Mouse (Mus musculus) embryonic facial prominence, embryonic 14.5 days (tissue): ENCODE measurements around the gene Atp6v0b. TPM values are rescaled to one million over a fixed set of nuclear protein-coding genes. Genes with fewer than 3 reads are reported as not detected.

ENCODE experiments used
- ATAC-seq: fragments of 200-750 bp; cut with Nextera tagmentation; 2 replicates; pipeline ENCODE4 v1.8.0; 2017; ENCODE audit warnings: low read depth, moderate number of reproducible peaks, moderate TSS enrichment
- DNase-seq: peaks from one replicate; pipeline ENCODE4 v3.0.0-alpha.2; 2015; ENCODE audit warnings: low spot score
- H3K27ac ChIP-seq: fragments of 300-500 bp; sonication (generic); replicated peaks from 2 replicates; pipeline ENCODE4 v1.5.1; 2014; ENCODE audit warnings: low read depth, mild to moderate bottlenecking, low read length, moderate library complexity
- H3K27me3 ChIP-seq: fragments of 300-500 bp; sonication (generic); replicated peaks from 2 replicates; pipeline ENCODE4 v1.6.1; 2014; ENCODE audit warnings: low read length; ENCODE audit not compliant: control insufficient read depth, insufficient read depth
- H3K36me3 ChIP-seq: fragments of 300-500 bp; sonication (generic); 2 replicates; pipeline ENCODE4 v1.6.1; 2014; ENCODE audit warnings: low read length, mixed read lengths; ENCODE audit not compliant: control insufficient read depth, insufficient read depth
- H3K4me1 ChIP-seq: fragments of 300-500 bp; sonication (generic); 2 replicates; pipeline ENCODE4 v1.6.1; 2014; ENCODE audit warnings: antibody characterized with exemption, low read length; ENCODE audit not compliant: control insufficient read depth, insufficient read depth
- H3K4me2 ChIP-seq: fragments of 300-500 bp; sonication (generic); 2 replicates; pipeline ENCODE4 v1.6.1; 2014; ENCODE audit warnings: low read depth, mild to moderate bottlenecking, low read length, moderate library complexity, mixed read lengths
- H3K4me3 ChIP-seq: fragments of 300-500 bp; sonication (generic); 2 replicates; pipeline ENCODE4 v1.5.1; 2014; ENCODE audit warnings: low read depth, mild to moderate bottlenecking, low read length
- H3K9ac ChIP-seq: fragments of 300-500 bp; sonication (generic); 2 replicates; pipeline ENCODE4 v1.6.1; 2014; ENCODE audit warnings: low read depth, mild to moderate bottlenecking, low read length, moderate library complexity, mixed read lengths
- H3K9me3 ChIP-seq: fragments of 300-500 bp; sonication (generic); 2 replicates; pipeline ENCODE4 v1.6.1; 2016; ENCODE audit warnings: low read length; ENCODE audit not compliant: control insufficient read depth
- WGBS: fragments of 180-500 bp; shearing (Covaris S2); extraction: QIAGEN DNeasy Blood & Tissue Kit; methylation state at CpG from one replicate; pipeline ENCODE4 v1.1.7; 2014; 5-methylcytosine and 5-hydroxymethylcytosine counted together
- polyA plus RNA-seq: library from polyadenylated mRNA; unstranded; fragments of >200 nt; fragmentation: Nextera tagmentation; extraction: Ambion mirVana; gene quantifications from 2 replicates; pipeline ENCODE4 v1.2.1, GENCODE M21; 2014

Atp6v0b gene
- polyA plus RNA-seq, 1 experiment from 2014 or later, result 230 TPM

DNA sequence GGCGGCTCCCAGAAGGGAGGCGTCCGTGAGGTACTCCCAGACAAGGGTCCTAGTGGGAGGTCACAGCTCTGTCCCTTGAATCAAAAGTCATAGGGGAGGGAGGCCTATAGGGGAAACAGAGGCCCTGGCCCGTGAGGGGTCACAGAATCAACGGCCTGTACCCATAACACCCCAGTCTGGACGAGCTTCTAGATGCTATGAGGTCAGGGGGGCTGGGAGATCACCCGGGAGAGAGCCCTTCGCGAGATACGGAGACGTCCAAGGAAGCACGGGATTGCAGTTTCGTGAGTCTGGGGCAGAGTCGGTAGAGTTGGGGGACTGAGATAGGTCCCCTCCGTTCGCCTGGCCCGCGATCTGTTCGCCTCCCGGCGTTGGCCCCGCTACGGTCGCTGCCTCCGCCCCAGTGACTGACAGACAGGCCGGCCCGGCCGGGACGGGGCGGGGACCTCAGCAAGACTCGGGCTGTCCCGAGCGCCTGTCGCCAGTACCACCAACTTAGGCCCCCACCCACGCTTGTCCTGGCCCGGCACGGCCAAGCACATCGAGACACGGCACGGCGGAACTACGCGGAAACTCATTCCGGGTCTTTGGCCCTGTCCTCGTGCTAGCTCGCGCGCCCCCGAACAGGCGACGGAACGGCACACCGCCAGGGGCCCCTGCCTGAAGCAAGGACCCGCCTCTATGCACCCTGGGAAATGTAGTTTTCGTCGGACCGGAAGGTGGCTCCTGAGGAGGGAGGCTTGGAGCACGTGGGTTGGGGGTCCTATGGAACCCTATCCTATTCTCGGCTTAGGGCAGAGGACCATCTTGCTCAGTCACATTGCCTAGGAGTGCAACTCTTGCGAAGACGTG, 27.7 kb upstream of the Atp6v0b start, which contains the start of gene Ipo13:
Gene Ipo13, minus strand, starts transcription at position 409 of the 852 bp plus-strand sequence.
- Histone ChIP-seq H3K27me3 (no peaks in the 10 kb centered on the region), H3K9me3 (no peaks in the 10 kb centered on the region), H3K36me3 (peaks cover 26% of the 10 kb centered on the region), H3K4me3 (peak within 1 kb of the TSS; percentile 71), H3K9ac (peak within 1 kb of the TSS; percentile 82), H3K4me2 (peak within 1 kb of the TSS; percentile 87), H3K27ac (peak within 1 kb of the TSS; percentile 82), H3K4me1 (peaks cover 26% of the 10 kb centered on the region)
- peak; percentile 96 for ATAC-seq
- 0% methylated on average over 48 of the region's 61 CpGs for WGBS
- peak; percentile 96 for DNase-seq

DNA sequence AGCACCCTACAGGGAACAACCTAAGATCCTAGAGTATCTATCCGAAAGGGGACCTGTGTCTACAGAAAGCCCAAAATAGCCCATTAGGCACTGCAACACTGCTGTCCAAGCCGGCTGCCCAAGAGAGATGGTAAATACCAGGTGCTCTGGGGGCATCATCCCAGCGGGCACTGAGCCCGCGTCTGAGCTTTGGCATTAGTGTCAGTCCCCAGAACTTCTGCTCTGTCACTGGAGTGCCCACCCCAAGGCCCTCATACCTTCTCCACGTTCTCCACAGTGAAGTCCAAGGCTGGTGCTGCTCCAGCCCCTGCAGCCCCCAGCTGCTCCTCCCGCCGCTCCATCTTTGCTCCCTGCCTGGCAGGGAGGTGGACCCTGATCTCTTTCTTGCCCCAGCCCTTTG, 26.9 kb upstream of the Atp6v0b start:
- H3K9ac ChIP-seq, result peak overlapping the region; percentile 82
- H3K9me3 ChIP-seq, result no peaks in the 10 kb centered on the region
- H3K27ac ChIP-seq, result no peak overlapping the region
- H3K4me1 ChIP-seq, result peaks cover 26% of the 10 kb centered on the region
- H3K27me3 ChIP-seq, result no peaks in the 10 kb centered on the region
- WGBS, result 5% methylated on average over 3 of the region's 8 CpGs
- DNase-seq (no peak), ATAC-seq (no peak)
- H3K4me3 ChIP-seq, result peak overlapping the region; percentile 71
- H3K4me2 ChIP-seq, result peak overlapping the region; percentile 87
- H3K36me3 ChIP-seq, result peaks cover 29% of the 10 kb centered on the region

GRCm38 (mm10) chr4:117913421-117913820, 26.3 kb upstream of the Atp6v0b start:
- no peak overlapping the region for H3K27ac ChIP-seq
- 49% methylated on average over 3 of the region's 3 CpGs for WGBS
- ATAC-seq (no peak), DNase-seq (peak; percentile 32)
- H3K27me3 ChIP-seq, result no peaks in the 10 kb centered on the region
- peaks cover 26% of the 10 kb centered on the region for H3K4me1 ChIP-seq
- no peaks in the 10 kb centered on the region for H3K9me3 ChIP-seq
- peak overlapping the region; percentile 87 for H3K4me2 ChIP-seq
- H3K9ac ChIP-seq, result peak overlapping the region; percentile 82
- H3K4me3 ChIP-seq, result peak overlapping the region; percentile 71
- H3K36me3 ChIP-seq, result peaks cover 29% of the 10 kb centered on the region

DNA sequence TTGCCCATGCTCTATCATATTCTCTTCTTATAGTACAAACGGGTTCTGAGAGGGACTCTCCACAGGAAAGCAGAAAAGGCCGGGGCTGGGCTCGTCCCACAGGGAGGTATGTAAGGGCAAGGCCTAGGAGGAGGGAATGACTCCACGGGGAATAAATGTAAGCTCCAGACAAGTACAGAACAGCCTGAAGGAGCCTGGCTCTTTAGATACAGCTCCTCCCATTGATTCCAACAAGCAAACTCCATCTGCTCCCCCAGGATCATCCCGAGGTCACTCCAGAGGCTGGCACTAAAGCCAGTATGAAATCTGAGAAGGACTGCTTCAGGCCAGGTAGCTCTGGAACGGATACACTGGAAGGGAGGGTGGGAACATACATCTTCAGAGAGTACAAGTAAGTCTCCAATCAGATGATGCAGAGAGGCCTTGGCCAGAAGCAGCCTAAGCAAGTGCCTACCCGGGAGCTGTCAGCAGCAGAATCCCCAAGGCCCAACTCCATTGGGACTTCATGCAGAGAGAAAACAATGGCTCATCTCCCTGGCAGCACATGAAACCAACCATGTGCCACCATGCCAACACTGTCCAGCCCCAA, 25.6 kb upstream of the Atp6v0b start:
- Histone ChIP-seq H3K36me3 (peaks cover 32% of the 10 kb centered on the region), H3K27me3 (no peaks in the 10 kb centered on the region), H3K4me2 (peak overlapping the region; percentile 87), H3K9ac (peak overlapping the region; percentile 34), H3K27ac (no peak overlapping the region), H3K9me3 (no peaks in the 10 kb centered on the region), H3K4me3 (no peak overlapping the region), H3K4me1 (peaks cover 26% of the 10 kb centered on the region)
- ATAC-seq, result no peak
- DNase-seq, result peak; percentile 14
- 39% methylated on average over 7 of the region's 7 CpGs for WGBS

- 93% methylated on average over 10 of the region's 13 CpGs for WGBS
- DNase-seq, result no peak
- no peak overlapping the region for H3K4me3 ChIP-seq
- no peaks in the 10 kb centered on the region for H3K9me3 ChIP-seq
- H3K27me3 ChIP-seq, result no peaks in the 10 kb centered on the region
- H3K9ac ChIP-seq, result no peak overlapping the region
- no peak overlapping the region for H3K27ac ChIP-seq
- ATAC-seq, result no peak
- H3K36me3 ChIP-seq, result peaks cover 36% of the 10 kb centered on the region
- 0 out of 2 replicates have a peak overlapping the region, but pooled peaks have one; percentile 87 for H3K4me2 ChIP-seq
- H3K4me1 ChIP-seq, result peaks cover 26% of the 10 kb centered on the region
Observed at GRCm38 (mm10) chr4:117912131-117912561, 25.0 kb upstream of the Atp6v0b start.

- H3K9me3 ChIP-seq, result no peaks in the 10 kb centered on the region
- no peak overlapping the region for H3K4me3 ChIP-seq
- DNase-seq, result peak; percentile 36
- no peaks in the 10 kb centered on the region for H3K27me3 ChIP-seq
- peak; percentile 50; the same call in 1 of the 2 replicates for ATAC-seq
- 73% methylated on average over 8 of the region's 8 CpGs for WGBS
- H3K9ac ChIP-seq, result no peak overlapping the region
- H3K4me1 ChIP-seq, result peaks cover 15% of the 10 kb centered on the region
- H3K4me2 ChIP-seq, result no peak overlapping the region
- peaks cover 54% of the 10 kb centered on the region for H3K36me3 ChIP-seq
- no peak overlapping the region for H3K27ac ChIP-seq
Observed at GRCm38 (mm10) chr4:117908834-117909453, 21.8 kb upstream of the Atp6v0b start.

DNA sequence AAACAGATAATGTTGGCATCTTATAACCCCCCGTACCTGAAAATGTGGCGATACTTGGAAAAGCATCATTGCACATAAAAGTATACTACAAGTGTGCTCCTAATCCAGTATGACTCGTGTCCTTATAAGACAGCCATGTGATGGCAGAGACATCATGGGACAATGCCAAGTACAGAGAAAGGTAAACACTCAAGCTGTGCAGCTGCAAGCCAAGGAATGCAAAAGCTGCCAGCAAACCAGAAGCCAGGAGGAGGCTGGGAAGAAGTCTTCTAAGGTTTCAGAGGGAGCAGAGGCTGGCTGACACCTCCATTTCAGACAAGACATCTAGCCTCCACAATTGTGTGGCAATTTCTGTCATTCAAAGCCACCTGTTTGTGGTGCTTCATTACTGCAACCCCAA, 19.1 kb upstream of the Atp6v0b start:
- DNase-seq (peak; percentile 33), ATAC-seq (peak; percentile 31; the same call in 1 of the 2 replicates)
- H3K4me3 ChIP-seq, result no peak overlapping the region
- no peak overlapping the region for H3K4me2 ChIP-seq
- H3K36me3 ChIP-seq, result peaks cover 68% of the 10 kb centered on the region
- H3K9ac ChIP-seq, result no peak overlapping the region
- H3K27me3 ChIP-seq, result no peaks in the 10 kb centered on the region
- H3K9me3 ChIP-seq, result no peaks in the 10 kb centered on the region
- no peak overlapping the region for H3K27ac ChIP-seq
- H3K4me1 ChIP-seq, result no peaks in the 10 kb centered on the region; the same call in none of the 2 replicates
- 85% methylated on average over 3 of the region's 3 CpGs for WGBS

- no peak overlapping the region for H3K4me2 ChIP-seq
- H3K4me1 ChIP-seq, result no peaks in the 10 kb centered on the region; the same call in none of the 2 replicates
- peaks cover 69% of the 10 kb centered on the region for H3K36me3 ChIP-seq
- H3K27me3 ChIP-seq, result no peaks in the 10 kb centered on the region
- no peak overlapping the region for H3K27ac ChIP-seq
- DNase-seq (no peak), ATAC-seq (no peak)
- 90% methylated on average over 8 of the region's 8 CpGs for WGBS
- no peak overlapping the region for H3K9ac ChIP-seq
- H3K9me3 ChIP-seq, result no peaks in the 10 kb centered on the region
- no peak overlapping the region for H3K4me3 ChIP-seq
Observed at GRCm38 (mm10) chr4:117904761-117905160, 17.6 kb upstream of the Atp6v0b start.
